Mouse (Mus musculus) hindbrain, embryonic 14.5 days (tissue): ENCODE measurements at regions not wholly inside any gene's neighbourhood (a gene's known extent, or its start where the extent isn't known, plus 50 kb on each side); places are given as distances from the start of the nearest gene placed in this dataset.
A peak's percentile ranks its signal among the peaks of the same experiment; 100 is the strongest.

ENCODE experiments used
- ATAC-seq: fragments of 200-750 bp; cut with Nextera tagmentation; 2 replicates; pipeline ENCODE4 v1.8.0; 2017; ENCODE audit warnings: moderate number of reproducible peaks, mild to moderate bottlenecking, moderate TSS enrichment, moderate library complexity; ENCODE audit not compliant: low FRiP score
- DNase-seq: peaks from one replicate; pipeline ENCODE4 v3.0.0-alpha.2; 2015; ENCODE audit warnings: low spot score
- H3K27ac ChIP-seq: fragments of 300-500 bp; sonication (generic); 2 replicates; pipeline ENCODE4 v1.5.1; 2014; ENCODE audit warnings: mild to moderate bottlenecking, moderate library complexity
- H3K27me3 ChIP-seq: fragments of 300-500 bp; sonication (generic); 2 replicates; pipeline ENCODE4 v1.6.1; 2014; ENCODE audit warnings: mild to moderate bottlenecking, low read length, mixed read lengths; ENCODE audit not compliant: control insufficient read depth, insufficient read depth
- H3K36me3 ChIP-seq: fragments of 300-500 bp; sonication (generic); replicated peaks from 2 replicates; pipeline ENCODE4 v1.6.1; 2014; ENCODE audit not compliant: control insufficient read depth, insufficient read depth
- H3K4me1 ChIP-seq: fragments of 300-500 bp; sonication (generic); replicated peaks from 2 replicates; pipeline ENCODE4 v1.6.1; 2014; ENCODE audit warnings: antibody characterized with exemption, low read length, mixed read lengths; ENCODE audit not compliant: control insufficient read depth, insufficient read depth
- H3K4me2 ChIP-seq: fragments of 300-500 bp; sonication (generic); replicated peaks from 2 replicates; pipeline ENCODE4 v1.6.1; 2014; ENCODE audit warnings: mild to moderate bottlenecking, moderate library complexity
- H3K4me3 ChIP-seq: fragments of 300-500 bp; sonication (generic); replicated peaks from 2 replicates; pipeline ENCODE4 v1.5.1; 2014; ENCODE audit warnings: mild to moderate bottlenecking, low read length
- H3K9ac ChIP-seq: fragments of 300-500 bp; sonication (generic); 2 replicates; pipeline ENCODE4 v1.6.1; 2014
- H3K9me3 ChIP-seq: fragments of 300-500 bp; sonication (generic); 2 replicates; pipeline ENCODE4 v1.6.1; 2016; ENCODE audit warnings: low read length; ENCODE audit not compliant: control insufficient read depth
- WGBS: fragments of 180-500 bp; shearing (Covaris S2); extraction: QIAGEN DNeasy Blood & Tissue Kit; methylation state at CpG from one replicate; pipeline ENCODE4 v1.1.7; 2014; 5-methylcytosine and 5-hydroxymethylcytosine counted together

DNA sequence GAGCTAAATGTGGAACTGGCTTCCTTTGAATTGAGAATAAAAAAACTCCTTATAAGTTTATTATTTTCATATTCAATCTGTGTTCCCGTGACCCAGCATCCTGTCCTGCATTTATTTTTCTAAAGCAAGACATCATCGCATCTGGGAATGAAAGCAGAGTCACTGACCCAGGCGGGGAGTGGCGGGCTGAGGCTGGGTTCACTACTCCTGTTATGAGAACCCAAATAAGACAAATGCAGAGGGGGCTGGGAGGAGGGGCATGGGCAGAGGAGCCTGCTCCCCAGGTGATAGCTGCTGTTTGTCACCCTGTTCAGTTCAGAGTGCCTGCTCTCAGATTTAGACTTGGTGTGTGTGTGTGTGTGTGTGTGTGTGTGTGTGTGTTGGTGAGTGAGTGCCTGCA, 102.0 kb downstream of the Nxnl2 start:
- DNase-seq (no peak), ATAC-seq (no peak)
- H3K27ac ChIP-seq: no peak overlapping the region
- H3K4me1 ChIP-seq: no peaks in the 10 kb centered on the region
- no peak overlapping the region for H3K9ac ChIP-seq
- no peak overlapping the region for H3K4me3 ChIP-seq
- H3K4me2 ChIP-seq: no peak overlapping the region
- H3K9me3 ChIP-seq: no peaks in the 10 kb centered on the region
- WGBS: 85% methylated on average over 4 of the region's 4 CpGs
- no peaks in the 10 kb centered on the region for H3K27me3 ChIP-seq
- H3K36me3 ChIP-seq: no peaks in the 10 kb centered on the region

DNA sequence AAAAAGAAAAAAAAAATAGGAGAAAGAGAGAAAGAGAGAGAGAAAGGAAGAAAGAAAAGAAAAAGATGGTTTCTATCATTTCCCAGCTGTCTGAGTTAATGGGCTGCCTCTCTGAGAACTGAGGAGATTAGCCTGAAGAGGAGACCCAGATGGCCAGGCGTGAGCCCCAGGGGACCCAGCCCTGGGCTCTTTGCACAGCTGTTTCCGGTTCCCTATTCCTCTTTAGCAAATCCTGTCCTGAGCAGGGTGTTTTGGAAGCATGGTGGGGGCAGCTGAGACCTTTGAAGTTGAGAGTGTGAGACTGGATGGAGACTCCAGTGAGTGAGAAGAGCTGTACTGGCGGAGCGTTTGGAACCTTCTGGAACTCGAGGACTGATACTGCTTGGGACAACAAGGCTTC, 103.8 kb downstream of the Nxnl2 start:
- no peaks in the 10 kb centered on the region for H3K27me3 ChIP-seq
- H3K27ac ChIP-seq: no peak overlapping the region
- WGBS: 72% methylated on average over 5 of the region's 5 CpGs
- no peak overlapping the region for H3K4me3 ChIP-seq
- ATAC-seq: no peak
- H3K9ac ChIP-seq: no peak overlapping the region
- no peaks in the 10 kb centered on the region for H3K4me1 ChIP-seq
- H3K36me3 ChIP-seq: no peaks in the 10 kb centered on the region
- no peaks in the 10 kb centered on the region for H3K9me3 ChIP-seq
- DNase-seq: no peak
- no peak overlapping the region for H3K4me2 ChIP-seq

DNA sequence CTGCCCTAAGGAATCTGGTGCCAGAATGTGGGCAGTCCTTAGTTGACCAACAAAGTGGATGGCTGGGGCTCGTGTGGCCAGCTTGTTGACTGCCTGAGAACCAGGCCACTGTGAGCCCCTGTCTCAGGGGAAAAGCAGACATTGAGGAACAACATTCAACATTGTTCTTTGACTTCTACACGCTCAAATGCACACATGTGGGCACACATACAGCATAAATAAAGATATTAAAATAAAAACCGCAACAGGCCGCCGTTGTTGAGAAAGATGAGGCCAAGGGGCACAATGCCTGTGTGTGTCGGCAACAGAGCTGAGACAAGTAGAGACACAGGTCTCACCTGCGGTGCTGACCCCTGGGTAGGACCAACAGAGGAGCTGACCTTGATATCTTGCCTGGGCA, 105.8 kb downstream of the Nxnl2 start:
- 87% methylated on average over 7 of the region's 7 CpGs for WGBS
- Histone ChIP-seq H3K36me3 (no peaks in the 10 kb centered on the region), H3K4me2 (no peak overlapping the region), H3K4me1 (peaks cover 6% of the 10 kb centered on the region), H3K27me3 (no peaks in the 10 kb centered on the region), H3K27ac (no peak overlapping the region), H3K9me3 (no peaks in the 10 kb centered on the region), H3K4me3 (no peak overlapping the region), H3K9ac (no peak overlapping the region)
- ATAC-seq (no peak), DNase-seq (no peak)

DNA sequence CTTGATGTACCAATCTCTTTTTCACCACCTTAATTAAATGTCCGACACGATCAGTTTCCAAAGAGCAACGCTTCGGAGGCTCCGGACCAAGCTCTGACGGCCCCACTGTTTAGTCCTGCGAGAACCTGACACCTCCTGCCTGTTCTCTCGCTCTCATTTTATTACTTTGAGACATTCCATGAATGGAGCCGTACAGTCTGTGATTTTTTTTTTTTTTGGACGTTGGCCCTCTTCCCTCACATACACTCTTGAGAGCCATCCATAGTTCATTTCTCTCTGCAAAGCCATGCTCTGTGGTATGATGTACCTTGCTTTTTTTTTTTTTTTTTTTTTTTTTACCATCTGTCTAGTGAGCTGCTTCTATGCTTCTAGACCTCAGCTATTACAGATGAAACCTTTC, 106.7 kb downstream of the Nxnl2 start:
- no peaks in the 10 kb centered on the region for H3K27me3 ChIP-seq
- ATAC-seq (no peak), DNase-seq (no peak)
- H3K4me2 ChIP-seq: no peak overlapping the region
- H3K9ac ChIP-seq: no peak overlapping the region
- H3K27ac ChIP-seq: no peak overlapping the region
- no peak overlapping the region for H3K4me3 ChIP-seq
- H3K36me3 ChIP-seq: no peaks in the 10 kb centered on the region
- WGBS: 75% methylated on average over 10 of the region's 10 CpGs
- H3K4me1 ChIP-seq: peaks cover 6% of the 10 kb centered on the region
- H3K9me3 ChIP-seq: no peaks in the 10 kb centered on the region

DNA sequence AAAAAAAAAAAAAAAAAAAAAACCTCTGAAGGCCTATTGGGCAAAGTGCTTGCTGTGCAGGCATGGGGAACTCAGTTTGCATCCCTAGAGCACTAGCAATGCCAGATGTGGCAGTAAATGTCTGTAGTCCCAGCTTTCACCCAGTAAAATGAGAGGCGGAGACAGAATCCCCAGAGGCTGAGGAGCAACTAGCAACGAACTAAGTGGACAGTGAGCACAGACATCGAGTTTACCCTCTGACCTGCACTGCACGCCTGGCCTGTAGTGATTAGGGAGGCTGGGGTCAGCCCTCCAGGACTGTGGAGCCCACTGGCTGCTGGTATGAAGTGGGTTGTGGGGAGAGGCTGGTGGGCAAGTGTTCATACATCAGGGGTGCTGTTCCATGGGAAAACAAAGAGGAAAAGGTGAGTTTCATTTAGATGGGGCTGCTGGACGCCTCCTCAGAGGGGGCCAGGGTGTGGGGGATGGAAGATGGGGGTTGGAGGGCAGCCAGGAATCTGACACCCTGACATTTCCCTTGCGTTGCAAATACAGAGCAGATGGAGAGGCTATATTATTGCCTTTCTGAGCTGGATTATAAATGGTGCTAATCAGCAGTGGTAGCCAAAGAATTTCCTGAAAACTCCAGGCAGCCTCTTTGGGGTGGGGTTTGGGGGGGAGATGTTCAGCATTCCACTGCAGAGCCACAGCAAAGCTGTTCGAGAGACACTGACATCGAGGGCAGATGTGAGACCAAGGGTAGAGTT, 109.0 kb downstream of the Nxnl2 start:
- H3K4me3 ChIP-seq: no peak overlapping the region
- no peak overlapping the region for H3K9ac ChIP-seq
- 41% methylated on average over 8 of the region's 8 CpGs for WGBS
- H3K36me3 ChIP-seq: no peaks in the 10 kb centered on the region
- DNase-seq (no peak), ATAC-seq (peak; percentile 25; the same call in 1 of the 2 replicates)
- peaks cover 6% of the 10 kb centered on the region for H3K4me1 ChIP-seq
- no peak overlapping the region for H3K4me2 ChIP-seq
- H3K27ac ChIP-seq: no peak overlapping the region
- H3K9me3 ChIP-seq: no peaks in the 10 kb centered on the region
- H3K27me3 ChIP-seq: no peaks in the 10 kb centered on the region

DNA sequence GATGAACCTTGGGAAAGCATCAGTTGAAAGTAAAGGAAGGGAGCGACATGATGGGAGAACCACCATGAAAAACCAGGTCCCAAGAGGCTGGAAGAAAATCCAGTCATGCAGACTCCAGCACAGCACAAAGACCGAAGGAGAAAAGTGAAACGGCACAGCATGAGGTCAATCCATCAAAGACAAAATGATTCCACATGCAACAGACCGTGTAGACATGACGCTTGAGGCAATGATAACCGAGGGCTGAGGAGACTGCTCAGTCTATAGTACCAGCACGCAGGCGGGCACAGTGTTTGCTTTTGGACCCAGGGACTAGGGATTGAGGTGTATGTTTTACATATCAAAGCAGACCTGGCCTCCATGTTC, 109.5 kb downstream of the Nxnl2 start:
- ATAC-seq (peak; percentile 62; the same call in 1 of the 2 replicates), DNase-seq (no peak)
- H3K4me3 ChIP-seq: no peak overlapping the region
- 43% methylated on average over 8 of the region's 8 CpGs for WGBS
- H3K27ac ChIP-seq: no peak overlapping the region
- no peaks in the 10 kb centered on the region for H3K27me3 ChIP-seq
- H3K9me3 ChIP-seq: no peaks in the 10 kb centered on the region
- H3K9ac ChIP-seq: no peak overlapping the region
- H3K36me3 ChIP-seq: no peaks in the 10 kb centered on the region
- peaks cover 6% of the 10 kb centered on the region for H3K4me1 ChIP-seq
- no peak overlapping the region for H3K4me2 ChIP-seq

DNA sequence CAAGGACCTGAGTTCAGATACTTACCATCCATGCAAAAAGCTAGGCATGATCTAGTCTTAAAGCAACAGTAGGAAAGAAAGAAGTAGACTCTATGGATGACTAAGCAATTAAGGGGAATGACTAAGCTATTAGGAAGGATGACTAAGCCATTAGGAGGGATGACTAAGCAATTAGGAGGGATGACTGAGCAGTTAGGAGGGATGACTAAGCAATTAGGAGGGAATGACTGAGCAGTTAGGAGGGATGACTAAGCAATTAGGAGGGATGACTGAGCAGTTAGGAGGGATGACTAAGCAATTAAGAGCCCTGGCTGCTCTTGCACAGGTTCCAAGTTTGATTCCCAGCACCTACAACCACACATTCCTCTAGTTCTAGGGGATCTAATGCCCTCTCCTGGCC, 113.9 kb downstream of the Nxnl2 start:
- Histone ChIP-seq H3K27me3 (no peaks in the 10 kb centered on the region), H3K4me2 (no peak overlapping the region), H3K4me1 (peaks cover 6% of the 10 kb centered on the region), H3K27ac (no peak overlapping the region), H3K36me3 (no peaks in the 10 kb centered on the region), H3K4me3 (no peak overlapping the region), H3K9me3 (no peaks in the 10 kb centered on the region), H3K9ac (no peak overlapping the region)
- DNase-seq: no peak
- ATAC-seq: no peak

DNA sequence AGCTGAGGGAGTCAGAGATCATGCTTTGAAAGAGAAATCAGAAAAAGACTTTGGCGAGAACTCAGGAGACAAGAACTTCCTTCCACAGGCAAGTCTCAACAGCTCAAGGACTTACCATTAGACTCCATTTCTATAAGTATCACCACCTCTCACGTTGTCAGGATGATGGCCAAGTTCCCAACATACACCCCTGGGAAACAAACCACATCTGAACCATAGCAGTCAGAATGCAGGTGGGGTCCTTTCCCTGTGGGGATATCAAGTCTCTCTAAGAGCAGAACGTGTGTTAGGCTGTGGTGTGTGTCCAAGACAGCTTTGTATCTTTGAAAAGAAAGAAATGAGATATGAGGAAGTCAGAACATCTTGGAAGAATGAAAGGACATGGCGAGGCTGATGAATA, 118.6 kb downstream of the Nxnl2 start:
- no peaks in the 10 kb centered on the region for H3K36me3 ChIP-seq
- no peaks in the 10 kb centered on the region for H3K9me3 ChIP-seq
- no peaks in the 10 kb centered on the region for H3K4me1 ChIP-seq
- H3K27me3 ChIP-seq: no peaks in the 10 kb centered on the region
- H3K9ac ChIP-seq: no peak overlapping the region
- WGBS: 77% methylated on average over 4 of the region's 4 CpGs
- no peak for DNase-seq
- H3K4me3 ChIP-seq: no peak overlapping the region
- H3K4me2 ChIP-seq: no peak overlapping the region
- no peak overlapping the region for H3K27ac ChIP-seq
- no peak for ATAC-seq

DNA sequence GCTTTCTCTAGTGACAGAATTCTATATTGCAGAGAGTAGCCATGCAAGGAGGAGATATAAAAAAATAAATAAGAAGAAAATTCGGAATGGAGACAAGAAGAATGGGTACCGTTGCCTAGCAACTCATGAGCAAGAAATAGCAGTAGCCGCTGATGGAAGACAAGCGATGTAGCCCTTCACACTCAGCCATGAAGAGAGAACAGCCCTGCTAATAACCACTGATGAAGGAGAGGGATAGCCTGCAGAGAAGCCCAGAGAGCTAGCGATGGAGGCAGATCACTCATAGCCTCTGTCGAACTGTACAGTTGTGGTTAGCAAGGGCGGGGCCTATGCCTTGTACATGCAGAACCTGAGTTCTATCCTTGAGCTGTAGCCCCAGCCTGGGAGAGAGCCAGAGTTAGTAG, 118.4 kb upstream of the S1pr3 start:
- no peaks in the 10 kb centered on the region for H3K4me1 ChIP-seq
- no peak overlapping the region for H3K4me2 ChIP-seq
- WGBS: 65% methylated on average over 7 of the region's 7 CpGs
- peak; percentile 40; the same call in 1 of the 2 replicates for ATAC-seq
- no peaks in the 10 kb centered on the region for H3K27me3 ChIP-seq
- no peak overlapping the region for H3K4me3 ChIP-seq
- DNase-seq: no peak
- peak overlapping the region; percentile 71 for H3K27ac ChIP-seq
- no peaks in the 10 kb centered on the region for H3K36me3 ChIP-seq
- H3K9me3 ChIP-seq: no peaks in the 10 kb centered on the region
- H3K9ac ChIP-seq: no peak overlapping the region

DNA sequence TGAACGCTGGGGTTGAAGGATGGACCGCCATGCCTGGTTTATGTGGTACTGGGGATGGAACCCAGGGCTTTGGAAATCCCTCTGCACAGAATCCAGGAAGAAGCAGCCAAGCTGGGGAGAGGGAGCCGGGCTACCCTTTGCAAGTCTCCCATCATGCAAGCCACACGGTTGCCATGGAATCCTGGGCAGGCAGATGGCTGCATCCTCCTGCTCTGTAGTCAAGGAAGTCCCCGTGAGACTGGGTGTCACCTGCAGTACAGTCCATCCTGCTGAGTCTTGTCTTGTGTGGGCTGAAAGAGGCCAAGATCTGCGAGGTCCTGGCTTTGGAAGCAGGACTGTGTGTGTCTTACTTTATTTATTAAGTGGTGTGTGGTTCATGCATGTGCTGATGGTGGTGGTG, 117.5 kb upstream of the S1pr3 start:
- no peaks in the 10 kb centered on the region for H3K27me3 ChIP-seq

More for the DNA sequence above, 117.5 kb upstream of the S1pr3 start:
- Histone ChIP-seq H3K27ac (no peak overlapping the region), H3K4me1 (no peaks in the 10 kb centered on the region), H3K4me3 (no peak overlapping the region), H3K9me3 (no peaks in the 10 kb centered on the region), H3K9ac (no peak overlapping the region), H3K36me3 (no peaks in the 10 kb centered on the region), H3K4me2 (no peak overlapping the region)
- no peak for ATAC-seq
- DNase-seq: no peak
- 67% methylated on average over 6 of the region's 6 CpGs for WGBS
